In the genomic region with DNA sequence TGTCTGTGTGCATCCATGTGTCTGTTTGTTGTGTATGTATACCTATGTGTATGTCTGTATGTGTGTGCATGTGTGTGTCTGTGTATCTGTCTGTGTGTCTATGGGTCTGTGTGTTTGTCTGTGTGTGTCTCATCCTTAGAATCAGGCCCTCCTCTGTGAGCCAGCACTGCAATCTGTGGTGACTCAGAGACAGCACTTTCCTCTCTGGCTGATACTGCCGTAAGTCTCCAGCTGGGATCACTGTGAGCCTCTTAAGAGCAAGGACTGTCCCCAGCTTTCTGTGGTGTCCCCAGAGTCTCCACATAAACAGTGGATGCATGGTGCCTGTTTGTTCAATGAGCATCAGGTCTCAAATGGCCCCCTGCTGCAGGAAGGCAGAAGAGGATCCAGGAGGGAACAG, we compare ENCODE assay signal across 16 mouse cellular contexts.
"Had no signal": no experiment of that assay in that cellular context is flagged by ENCODE, and none has a peak within 500 bp of the region (broad histone marks: within the 10 kb centered on the region; RNA-seq: fewer than 3 reads in every experiment).

No protein-coding gene starts in this region.

- H3K27ac ChIP-seq: neural tube, embryonic 13.5 days; neural tube, embryonic 15.5 days; stomach, embryonic 15.5 days; stomach, postnatal 0 days had no signal

- DNase-seq: retina, postnatal 1 day; right cerebral cortex, adult 18-20 months; right cerebral cortex, postnatal 14 days; right cerebral cortex, postnatal 25 days; right cerebral cortex, postnatal 4 days; spleen, adult 18-20 months; thymus, adult 18-20 months; thymus, adult 2 months; thymus, postnatal 14 days; thymus, postnatal 25 days; thymus, postnatal 36 days; thymus, postnatal 4 days had no signal

- H3K4me3 ChIP-seq: neural tube, embryonic 13.5 days; neural tube, embryonic 15.5 days; stomach, embryonic 15.5 days had no signal
